Mouse (Mus musculus): ENCODE data around the gene Slc2a5. TPM values are rescaled to one million over a fixed set of nuclear protein-coding genes. Genes with fewer than 3 reads are reported as not detected.

Gene Slc2a5
- total and polyA plus RNA-seq, 2 experiments from 2014 or later: 0.42 TPM; not detected in 1

DNA sequence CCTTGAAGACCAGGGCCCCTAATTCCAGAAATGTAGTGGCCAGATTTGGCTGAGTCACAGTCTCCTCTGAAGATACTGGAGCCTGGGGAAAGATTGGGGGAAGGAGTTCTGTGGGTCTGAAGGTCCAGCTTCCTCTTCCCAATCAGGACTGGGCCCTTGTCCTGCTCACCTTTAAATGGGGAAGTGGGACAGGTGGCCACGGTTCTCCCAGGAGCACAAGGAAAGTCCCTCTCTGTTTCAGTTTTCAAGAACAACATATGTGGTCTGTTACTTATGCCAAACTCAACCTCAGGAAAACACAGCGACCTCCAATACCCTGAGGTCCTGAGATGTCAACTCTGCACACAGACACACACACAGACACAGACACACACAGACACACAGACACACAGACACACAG lies 40.4 kb upstream of the Slc2a5 start:
- no peak overlapping the region for H3K4me2 ChIP-seq (ENCODE audit: low read depth, low read length)
- no peaks in the 10 kb centered on the region; the same call in 1 of the 2 replicates for H3K4me1 ChIP-seq (ENCODE audit: control insufficient read depth, insufficient read depth)
- WGBS: 77% methylated on average over 2 of the region's 2 CpGs
- H3K9me3 ChIP-seq (replicated peaks; ENCODE audit: control insufficient read depth, low read length): no peaks in the 10 kb centered on the region
- TF ChIP-seq EP300 (IDR thresholded peaks at IDR 0.05; ENCODE audit: low read depth): no peak
- TF ChIP-seq CTCF (IDR thresholded peaks at IDR 0.05; ENCODE audit: low read depth): no peak
- no peak for ATAC-seq (ENCODE audit: insufficient read depth, low read depth)
- no peaks in the 10 kb centered on the region for H3K27me3 ChIP-seq (ENCODE audit: control insufficient read depth, insufficient read depth, low read length)
- H3K4me3 ChIP-seq (ENCODE audit: low read depth, low read length): no peak overlapping the region
- H3K36me3 ChIP-seq (replicated peaks; ENCODE audit: control insufficient read depth, insufficient read depth, low read length): no peaks in the 10 kb centered on the region
- no peak overlapping the region for H3K27ac ChIP-seq (ENCODE audit: low read depth)
- H3K9ac ChIP-seq (replicated peaks; ENCODE audit: low read depth, low read length): no peak overlapping the region
- DNase-seq (ENCODE audit: low spot score): no peak

- no peaks in the 10 kb centered on the region; the same call in 1 of the 2 replicates for H3K4me1 ChIP-seq (ENCODE audit: control insufficient read depth, insufficient read depth)
- H3K27me3 ChIP-seq (ENCODE audit: control insufficient read depth, insufficient read depth, low read length): no peaks in the 10 kb centered on the region
- no peaks in the 10 kb centered on the region for H3K9me3 ChIP-seq (replicated peaks; ENCODE audit: control insufficient read depth, low read length)
- no peaks in the 10 kb centered on the region for H3K36me3 ChIP-seq (replicated peaks; ENCODE audit: control insufficient read depth, insufficient read depth, low read length)
- 32% methylated on average over 7 of the region's 7 CpGs for WGBS
- no peak overlapping the region for H3K4me2 ChIP-seq (ENCODE audit: low read depth, low read length)
- H3K4me3 ChIP-seq (ENCODE audit: low read depth, low read length): no peak overlapping the region
- no peak overlapping the region for H3K27ac ChIP-seq (ENCODE audit: low read depth)
- peak; percentile 72 for ATAC-seq (ENCODE audit: insufficient read depth, low read depth)
- DNase-seq (ENCODE audit: low spot score): no peak
- no peak for TF ChIP-seq EP300 (IDR thresholded peaks at IDR 0.05; ENCODE audit: low read depth)
- H3K9ac ChIP-seq (replicated peaks; ENCODE audit: low read depth, low read length): no peak overlapping the region
Measured at GRCm38 (mm10) chr4:150079244-150079643, 39.8 kb upstream of the Slc2a5 start.

DNA sequence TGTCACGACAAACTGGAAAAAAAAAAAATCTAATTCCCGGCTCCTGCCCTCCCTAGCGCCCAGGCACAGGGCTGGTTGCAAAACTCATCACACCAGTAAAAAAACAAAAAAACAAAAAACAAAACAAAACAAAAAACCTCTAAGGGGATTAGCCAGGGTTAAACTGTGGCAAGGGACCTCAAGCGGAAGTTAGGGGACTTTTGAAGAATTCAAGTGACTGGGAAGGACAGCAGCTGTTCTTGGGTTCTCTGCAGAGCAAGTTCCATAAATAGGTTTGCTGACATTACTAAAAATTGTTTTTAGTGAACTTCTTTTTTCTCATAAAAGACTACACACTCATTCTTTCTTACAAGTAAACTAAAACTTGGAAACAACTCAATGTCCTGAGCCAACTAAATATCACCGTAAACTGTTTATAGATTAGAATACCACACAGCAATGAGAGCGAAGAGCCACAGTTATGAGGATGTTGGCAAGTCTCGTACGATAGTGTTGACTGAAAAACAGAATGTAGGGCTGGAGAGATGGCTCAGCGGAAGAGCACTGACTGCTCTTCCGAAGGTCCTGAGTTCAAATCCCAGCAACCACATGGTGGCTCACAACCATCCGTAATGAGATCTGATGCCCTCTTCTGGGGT lies 38.6 kb upstream of the Slc2a5 start:
- Histone ChIP-seq H3K27me3 (ENCODE audit: control insufficient read depth, insufficient read depth, low read length) (no peaks in the 10 kb centered on the region), H3K9me3 (replicated peaks; ENCODE audit: control insufficient read depth, low read length) (no peaks in the 10 kb centered on the region), H3K4me1 (ENCODE audit: control insufficient read depth, insufficient read depth) (no peaks in the 10 kb centered on the region; the same call in 1 of the 2 replicates), H3K36me3 (replicated peaks; ENCODE audit: control insufficient read depth, insufficient read depth, low read length) (no peaks in the 10 kb centered on the region), H3K4me2 (ENCODE audit: low read depth, low read length) (no peak overlapping the region), H3K4me3 (ENCODE audit: low read depth, low read length) (no peak overlapping the region), H3K27ac (ENCODE audit: low read depth) (peak overlapping the region; percentile 34), H3K9ac (replicated peaks; ENCODE audit: low read depth, low read length) (no peak overlapping the region)
- DNase-seq (ENCODE audit: low spot score): peak; percentile 32
- ATAC-seq (ENCODE audit: insufficient read depth, low read depth): no peak
- TF ChIP-seq CTCF (IDR thresholded peaks at IDR 0.05; ENCODE audit: low read depth) (no peak), EP300 (IDR thresholded peaks at IDR 0.05; ENCODE audit: low read depth) (no peak)
- 72% methylated on average over 11 of the region's 11 CpGs for WGBS

DNA sequence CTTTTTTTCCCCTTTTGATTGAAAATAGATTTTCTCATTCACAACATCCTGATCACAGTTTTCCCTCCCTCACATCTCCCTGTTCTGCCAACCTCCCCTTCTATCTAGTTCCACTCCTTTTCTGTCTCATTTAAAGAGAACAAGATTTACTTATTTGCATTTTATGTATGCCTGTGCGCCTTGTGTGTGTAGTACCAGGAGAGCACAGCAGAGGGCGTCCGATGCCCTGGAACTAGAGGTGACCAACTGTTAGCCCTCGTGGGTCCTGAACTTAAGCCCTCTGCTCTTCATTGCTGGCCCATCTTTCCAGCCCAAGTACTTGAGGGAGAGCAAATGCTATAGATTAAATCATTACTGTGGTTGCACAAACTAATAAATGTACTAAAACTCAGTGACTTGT lies 33.7 kb upstream of the Slc2a5 start:
- H3K36me3 ChIP-seq (replicated peaks; ENCODE audit: control insufficient read depth, insufficient read depth, low read length): no peaks in the 10 kb centered on the region
- H3K4me3 ChIP-seq (ENCODE audit: low read depth, low read length): no peak overlapping the region
- H3K9ac ChIP-seq (replicated peaks; ENCODE audit: low read depth, low read length): no peak overlapping the region
- no peak for TF ChIP-seq EP300 (IDR thresholded peaks at IDR 0.05; ENCODE audit: low read depth)
- TF ChIP-seq CTCF (IDR thresholded peaks at IDR 0.05; ENCODE audit: low read depth): no peak
- ATAC-seq (ENCODE audit: insufficient read depth, low read depth): no peak
- no peaks in the 10 kb centered on the region for H3K27me3 ChIP-seq (ENCODE audit: control insufficient read depth, insufficient read depth, low read length)
- peaks cover 15% of the 10 kb centered on the region for H3K4me1 ChIP-seq (ENCODE audit: control insufficient read depth, insufficient read depth)
- H3K4me2 ChIP-seq (ENCODE audit: low read depth, low read length): no peak overlapping the region
- DNase-seq (ENCODE audit: low spot score): no peak
- no peak overlapping the region for H3K27ac ChIP-seq (ENCODE audit: low read depth)
- H3K9me3 ChIP-seq (replicated peaks; ENCODE audit: control insufficient read depth, low read length): no peaks in the 10 kb centered on the region
- WGBS: 72% methylated on average over 4 of the region's 4 CpGs

DNA sequence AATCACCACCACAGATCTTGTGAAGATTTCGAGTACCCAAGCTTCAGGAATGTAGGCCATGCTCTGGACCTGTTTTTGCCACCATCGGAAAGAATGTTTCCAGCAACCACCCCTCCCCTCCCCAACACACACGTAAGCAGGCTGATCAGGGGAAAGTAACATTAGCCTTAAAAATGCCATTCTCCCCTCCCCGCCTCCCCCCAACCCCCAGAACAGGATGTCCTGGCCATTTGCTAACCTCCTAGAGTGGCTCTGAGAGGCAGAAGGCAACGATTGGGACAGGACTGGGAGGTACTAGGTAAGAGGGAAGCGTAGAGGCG lies 32.3 kb upstream of the Slc2a5 start:
- H3K27ac ChIP-seq (ENCODE audit: low read depth): peak overlapping the region; percentile 89; the same call in 1 of the 2 replicates
- peak overlapping the region; percentile 91 for H3K4me2 ChIP-seq (ENCODE audit: low read depth, low read length)
- H3K36me3 ChIP-seq (replicated peaks; ENCODE audit: control insufficient read depth, insufficient read depth, low read length): no peaks in the 10 kb centered on the region
- H3K27me3 ChIP-seq (ENCODE audit: control insufficient read depth, insufficient read depth, low read length): no peaks in the 10 kb centered on the region
- no peak for DNase-seq (ENCODE audit: low spot score)
- no peak for ATAC-seq (ENCODE audit: insufficient read depth, low read depth)
- 7% methylated on average over 7 of the region's 7 CpGs for WGBS
- TF ChIP-seq EP300 (IDR thresholded peaks at IDR 0.05; ENCODE audit: low read depth) (no peak), CTCF (IDR thresholded peaks at IDR 0.05; ENCODE audit: low read depth) (no peak)
- H3K9ac ChIP-seq (replicated peaks; ENCODE audit: low read depth, low read length): no peak overlapping the region
- H3K4me3 ChIP-seq (ENCODE audit: low read depth, low read length): peak overlapping the region; percentile 62
- H3K4me1 ChIP-seq (ENCODE audit: control insufficient read depth, insufficient read depth): peaks cover 23% of the 10 kb centered on the region
- no peaks in the 10 kb centered on the region for H3K9me3 ChIP-seq (replicated peaks; ENCODE audit: control insufficient read depth, low read length)
